8 mouse cellular contexts compared by ENCODE assay signal in genomic region chr7:4470275-4471178, GRCm38 (mm10). TPM values are rescaled to one million over a fixed set of nuclear protein-coding genes. Genes with fewer than 3 reads are reported as not detected.
DNase-seq lines count a peak whose midpoint lies in the region; ATAC-seq lines count a peak whose summit lies in the region.

No protein-coding gene starts in this region.

- peak; percentile 35; the same call in 1 of the 2 replicates for ATAC-seq in frontal cortex, adult (ENCODE audit: low TSS enrichment)
- ATAC-seq in hindbrain, embryonic 13.5 days (ENCODE audit: low FRiP score): peak; percentile 55
- ATAC-seq in activated CD4-positive, CD25-positive, alpha-beta regulatory T cell, adult 4 months: no peak

- H3K36me3 ChIP-seq in hindbrain, embryonic 13.5 days: no peaks in the 10 kb centered on the region

- H3K4me1 ChIP-seq in hindbrain, embryonic 13.5 days (replicated peaks): peaks cover 16% of the 10 kb centered on the region

- H3K9ac ChIP-seq in hindbrain, embryonic 13.5 days: peak overlapping the region; percentile 70

- H3K27me3 ChIP-seq in hindbrain, embryonic 13.5 days: peaks cover 60% of the 10 kb centered on the region

- H3K4me3 ChIP-seq in hindbrain, embryonic 13.5 days: peak overlapping the region; percentile 46

- 0 out of 2 replicates have a peak overlapping the region, but pooled peaks have one; percentile 1 for H3K27ac ChIP-seq in hindbrain, embryonic 13.5 days

- H3K4me2 ChIP-seq in hindbrain, embryonic 13.5 days: peak overlapping the region; percentile 70

- 2% methylated on average over 35 of the region's 35 CpGs for WGBS in hindbrain, embryonic 13.5 days

- H3K9me3 ChIP-seq in hindbrain, embryonic 13.5 days: no peaks in the 10 kb centered on the region

- peak; percentile 89 for DNase-seq in R1 (ENCODE audit: low read depth, low spot score)
- DNase-seq in cerebellum, adult 9-10 months: peak; percentile 66
- DNase-seq in layer of hippocampus, postnatal 36 days: peak; percentile 37 to 43
- DNase-seq in lung, postnatal 25 days (ENCODE audit: low spot score): peak; percentile 80
- DNase-seq in right cerebral cortex, postnatal 10 days (ENCODE audit: low spot score in 2 of 2): peak; percentile 78 to 81

RNA-seq across cellular contexts. Expression of gene Eps8l1, which starts 10.1 kb away (rescaled TPM):
- polyA plus RNA-seq in hindbrain, embryonic 13.5 days (2015; fragmentation: Nextera tagmentation; extraction: Ambion mirVana): 9.3 and 10.6 TPM in 2 replicates
- 1 to 10 TPM; 4.3 to 5.4 TPM for total RNA-seq in layer of hippocampus, postnatal 36 days (2021)
- polyA plus RNA-seq in activated CD4-positive, CD25-positive, alpha-beta regulatory T cell, adult 4 months (2017; shearing (Covaris generic)): 10 to 100 TPM in 1 of 2 experiments, 1 to 10 TPM in 1; 4.8 to 14.3 TPM

RNA-seq across cellular contexts. Expression of gene Rdh13, which starts 25.1 kb away (rescaled TPM):
- polyA plus RNA-seq in hindbrain, embryonic 13.5 days (2015; fragmentation: Nextera tagmentation; extraction: Ambion mirVana): 37.2 and 37.7 TPM in 2 replicates
- total RNA-seq in layer of hippocampus, postnatal 36 days (2021): 10 to 100 TPM; 26.6 to 27.8 TPM
- polyA plus RNA-seq in activated CD4-positive, CD25-positive, alpha-beta regulatory T cell, adult 4 months (2017; shearing (Covaris generic)): 10 to 100 TPM; 13.6 to 16.8 TPM

RNA-seq across cellular contexts. Expression of gene Ppp1r12c, which starts 31.0 kb away (rescaled TPM):
- polyA plus RNA-seq in hindbrain, embryonic 13.5 days (2015; fragmentation: Nextera tagmentation; extraction: Ambion mirVana): 39.6 and 49.7 TPM in 2 replicates
- 100 to 1,000 TPM; 146 to 164 TPM for total RNA-seq in layer of hippocampus, postnatal 36 days (2021)
- polyA plus RNA-seq in activated CD4-positive, CD25-positive, alpha-beta regulatory T cell, adult 4 months (2017; shearing (Covaris generic)): 10 to 100 TPM; 21.6 to 26.6 TPM

RNA-seq across cellular contexts. Expression of gene Tnnt1, which starts 45.7 kb away (rescaled TPM):
- 7.4 and 7.5 TPM in 2 replicates for polyA plus RNA-seq in hindbrain, embryonic 13.5 days (2015; fragmentation: Nextera tagmentation; extraction: Ambion mirVana)
- 1 to 10 TPM; 1.1 to 4.2 TPM for total RNA-seq in layer of hippocampus, postnatal 36 days (2021)
- 10 to 100 TPM in 1 of 2 experiments, 1 to 10 TPM in 1; 4.9 to 10.4 TPM for polyA plus RNA-seq in activated CD4-positive, CD25-positive, alpha-beta regulatory T cell, adult 4 months (2017; shearing (Covaris generic))

RNA-seq across cellular contexts. Expression of gene Tnni3, which starts 53.5 kb away (rescaled TPM):
- polyA plus RNA-seq in hindbrain, embryonic 13.5 days (2015; fragmentation: Nextera tagmentation; extraction: Ambion mirVana): 3.8 and 3.9 TPM in 2 replicates
- 1 to 10 TPM in 1 of 2 experiments, under 1 TPM in 1; 0.70 to 1.3 TPM for total RNA-seq in layer of hippocampus, postnatal 36 days (2021)
- 1 to 10 TPM; 1.7 to 3.6 TPM for polyA plus RNA-seq in activated CD4-positive, CD25-positive, alpha-beta regulatory T cell, adult 4 months (2017; shearing (Covaris generic))
